Mouse (Mus musculus): ENCODE results near the gene Sod1.

The Sod1 gene

GRCm38 (mm10) chr16:90220026-90220891 is at the start of gene Sod1:
TSS of gene Sod1 (plus strand) at chr16:90220754.
- peak; percentile 98 for DNase-seq (ENCODE audit: low spot score in 2 of 2)

GRCm38 (mm10) chr16:90171416-90171815 is 49.1 kb upstream of the Sod1 start:
- DNase-seq (ENCODE audit: low spot score in 2 of 2), result no peak

- DNase-seq (ENCODE audit: low spot score in 2 of 2), result no peak
These were observed 44.1 kb upstream of the Sod1 start for GRCm38 (mm10) chr16:90176472-90176871.

DNA sequence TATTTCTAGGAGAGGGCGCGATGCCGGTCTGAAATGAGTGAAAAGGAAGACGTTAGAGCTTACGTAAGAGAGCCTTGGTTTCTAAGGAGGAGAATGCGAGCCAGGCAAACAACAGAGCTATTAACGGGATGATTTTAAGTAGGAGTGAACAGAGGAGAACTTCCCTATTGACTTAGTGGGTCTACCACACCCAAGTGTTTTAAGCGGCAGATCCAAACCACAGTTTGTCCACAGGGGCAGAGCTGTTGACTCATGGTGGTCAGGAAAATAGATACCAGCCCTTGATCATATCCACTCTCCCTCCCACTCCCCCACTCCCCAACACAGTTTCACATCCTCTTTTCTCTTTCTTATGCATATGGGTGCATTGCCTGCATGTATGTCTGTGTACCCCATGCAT is 43.1 kb upstream of the Sod1 start:
- no peak for DNase-seq (ENCODE audit: low spot score in 2 of 2)

- no peak for DNase-seq (ENCODE audit: low spot score in 2 of 2)
These were observed 42.1 kb upstream of the Sod1 start for GRCm38 (mm10) chr16:90178404-90178803.

- DNase-seq (ENCODE audit: low spot score in 2 of 2), result no peak
These were observed 40.7 kb upstream of the Sod1 start for GRCm38 (mm10) chr16:90179892-90180291.

GRCm38 (mm10) chr16:90180975-90181374 is 39.6 kb upstream of the Sod1 start:
- no peak for DNase-seq (ENCODE audit: low spot score in 2 of 2)

DNA sequence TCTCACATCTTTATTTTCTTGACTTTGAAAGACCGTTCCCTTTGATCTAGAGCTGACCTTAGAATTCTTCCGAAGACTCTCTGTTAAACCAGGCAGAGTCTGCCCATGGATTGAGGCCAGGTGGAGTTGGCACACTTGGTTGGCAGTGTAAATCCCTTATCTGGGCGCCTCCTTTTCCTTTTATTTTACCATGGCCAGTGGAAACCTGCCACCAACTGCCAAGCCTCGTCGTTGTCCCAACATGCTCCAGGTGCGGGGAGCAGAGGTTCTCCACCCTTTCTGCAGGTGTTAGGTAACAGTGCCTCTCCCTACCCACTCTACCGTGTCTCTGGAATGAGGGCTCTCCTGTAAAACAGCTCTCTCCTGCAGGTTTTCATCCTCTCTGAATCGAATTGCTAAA is 38.9 kb upstream of the Sod1 start:
- DNase-seq (ENCODE audit: low spot score in 2 of 2), result no peak

- DNase-seq (ENCODE audit: low spot score in 2 of 2), result no peak
These were observed 36.4 kb upstream of the Sod1 start for GRCm38 (mm10) chr16:90184135-90184534.

GRCm38 (mm10) chr16:90185928-90186588 is 34.5 kb upstream of the Sod1 start:
- peak; percentile 79 to 83 for DNase-seq (ENCODE audit: low spot score in 2 of 2)

GRCm38 (mm10) chr16:90187453-90187852 is 33.1 kb upstream of the Sod1 start:
- DNase-seq (ENCODE audit: low spot score in 2 of 2), result no peak

DNA sequence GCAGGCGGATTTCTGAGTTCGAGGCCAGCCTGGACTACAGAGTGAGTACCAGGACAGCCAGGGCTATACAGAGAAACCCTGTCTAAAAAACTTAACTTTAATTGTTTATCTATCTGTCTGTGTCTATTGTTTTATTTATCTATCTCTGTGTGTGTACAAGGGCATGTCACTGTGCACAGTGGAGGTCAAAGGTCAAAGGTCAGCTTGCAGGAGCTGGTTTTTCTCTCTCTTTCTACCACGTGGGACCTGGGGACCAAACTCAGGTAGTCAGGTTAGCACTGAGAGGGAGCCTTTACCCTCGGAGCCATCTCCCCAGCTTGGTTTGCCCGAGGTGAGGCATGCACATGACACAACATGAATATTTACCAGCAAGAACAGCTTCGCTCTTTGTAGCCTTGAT is 29.3 kb upstream of the Sod1 start:
- no peak for DNase-seq (ENCODE audit: low spot score in 2 of 2)

GRCm38 (mm10) chr16:90193719-90194118 is 26.8 kb upstream of the Sod1 start:
- DNase-seq (ENCODE audit: low spot score in 2 of 2), result no peak

- DNase-seq (ENCODE audit: low spot score in 2 of 2), result no peak
These were observed 23.8 kb upstream of the Sod1 start for GRCm38 (mm10) chr16:90196688-90197240.

- peak; percentile 43 to 70 for DNase-seq (ENCODE audit: low spot score in 2 of 2)
These were observed 23.1 kb upstream of the Sod1 start for GRCm38 (mm10) chr16:90197337-90197973.

- no peak for DNase-seq (ENCODE audit: low spot score in 2 of 2)
These were observed 21.9 kb upstream of the Sod1 start for GRCm38 (mm10) chr16:90198626-90199025.

DNA sequence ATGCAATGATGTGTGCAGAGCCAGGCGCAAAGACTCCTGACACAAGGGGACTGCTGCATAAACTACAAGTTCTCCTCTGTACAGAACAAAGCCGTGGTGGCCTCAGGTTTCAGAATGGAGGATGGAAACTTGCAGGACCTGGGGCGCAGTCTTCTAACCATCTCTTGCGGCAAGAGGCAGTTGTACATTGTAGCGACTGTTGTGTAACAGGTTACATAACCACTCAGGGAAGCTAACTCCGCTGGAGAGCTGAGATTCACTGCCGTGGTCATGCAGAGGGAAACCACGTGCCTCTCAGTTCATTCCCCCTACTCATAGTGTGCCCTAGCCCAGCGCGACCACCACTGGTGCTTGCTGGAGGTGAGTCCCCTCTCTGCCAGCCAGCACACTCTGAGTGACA is 21.4 kb upstream of the Sod1 start:
- no peak for DNase-seq (ENCODE audit: low spot score in 2 of 2)

DNA sequence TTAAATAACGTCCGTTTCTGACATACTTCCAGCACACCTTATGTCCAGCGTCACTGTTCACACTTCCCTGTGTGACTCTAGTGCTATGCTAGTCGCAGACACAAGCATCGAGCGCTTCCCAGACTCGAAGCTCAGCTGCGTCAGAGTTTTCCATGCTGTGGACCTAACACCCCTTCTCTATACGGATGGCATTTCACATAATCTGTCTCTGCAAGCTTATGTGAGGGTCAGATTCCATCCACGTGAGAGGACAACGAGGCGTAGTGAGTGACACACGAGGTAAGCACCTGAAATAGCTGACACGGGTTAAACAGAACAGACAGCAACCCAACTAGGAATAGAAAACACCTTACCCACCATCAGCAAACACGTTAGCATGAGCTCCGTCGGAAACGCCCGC is 18.4 kb upstream of the Sod1 start:
- DNase-seq (ENCODE audit: low spot score in 2 of 2), result no peak

- no peak for DNase-seq (ENCODE audit: low spot score in 2 of 2)
These were observed 17.2 kb upstream of the Sod1 start for GRCm38 (mm10) chr16:90203226-90203962.

DNA sequence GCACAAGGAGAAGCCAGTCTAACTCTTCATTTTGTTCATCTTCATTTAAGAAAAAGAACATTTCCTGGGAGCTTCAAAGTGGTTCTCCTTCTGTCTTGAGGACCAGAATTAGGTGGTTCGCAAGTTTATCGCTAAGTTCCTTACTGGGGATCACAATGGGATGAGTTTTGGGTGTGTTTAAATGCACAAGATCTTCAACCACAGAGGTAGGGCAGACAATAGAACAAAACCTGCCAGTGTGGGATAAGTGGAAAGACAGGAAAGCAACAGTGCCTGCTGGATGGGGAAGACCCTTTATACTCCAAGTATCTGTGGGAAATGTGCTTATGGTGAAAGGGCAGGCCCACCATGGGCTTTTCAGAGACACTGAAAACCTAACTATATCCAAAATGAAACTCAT is 15.7 kb upstream of the Sod1 start:
- DNase-seq (ENCODE audit: low spot score in 2 of 2), result no peak

- DNase-seq (ENCODE audit: low spot score in 2 of 2), result no peak
These were observed 11.6 kb upstream of the Sod1 start for GRCm38 (mm10) chr16:90208996-90209395.

GRCm38 (mm10) chr16:90210717-90211116 is 9.8 kb upstream of the Sod1 start:
- no peak for DNase-seq (ENCODE audit: low spot score in 2 of 2)

All from cerebellum, postnatal 4 days (tissue).